Mouse (Mus musculus) MEL (cell line): ENCODE results near the gene Samm50. TPM values are rescaled to one million over a fixed set of nuclear protein-coding genes. Genes with fewer than 3 reads are reported as not detected.
A peak's percentile ranks its signal among the peaks of the same experiment; 100 is the strongest.

Source experiments
- DNase-seq: peaks from one replicate; pipeline ENCODE4 v3.0.0; 2011; ENCODE audit warnings: low read depth, low spot score
- H3K27ac ChIP-seq: 2 replicates; pipeline ENCODE4 v1.5.1; 2012; ENCODE audit warnings: low read depth, mild to moderate bottlenecking, control low read depth, low read length, moderate library complexity; ENCODE audit not compliant: control insufficient read depth
- H3K27me3 ChIP-seq, 2 experiments: fragments of 150-350 bp in 1 of 2; sonication (generic) in 1 of 2; 2 replicates each; pipeline ENCODE4 v1.6.1; 2012; ENCODE audit warnings: low read length in 2 of 2, mild to moderate bottlenecking in 2 of 2, improper control_type of control experiment in 1 of 2, moderate library complexity in 1 of 2; ENCODE audit not compliant: insufficient read depth in 2 of 2, control insufficient read depth in 1 of 2
- H3K36me3 ChIP-seq, 2 experiments: 2 replicates each; pipeline ENCODE4 v1.6.1; 2012 to 2014; ENCODE audit warnings: low read length in 2 of 2, improper control_type of control experiment in 1 of 2, inconsistent platforms in 1 of 2, mild to moderate bottlenecking in 1 of 2; ENCODE audit not compliant: insufficient read depth in 2 of 2, control insufficient read depth in 1 of 2
- H3K4me1 ChIP-seq, 2 experiments: fragments of 150-350 bp in 1 of 2; sonication (generic) in 1 of 2; 2 replicates each; pipeline ENCODE4 v1.6.1; 2012; ENCODE audit warnings: low read length in 2 of 2, improper control_type of control experiment in 1 of 2, mild to moderate bottlenecking in 1 of 2; ENCODE audit not compliant: insufficient read depth in 2 of 2, control insufficient read depth in 1 of 2
- H3K4me3 ChIP-seq, 2 experiments: fragments of 150-350 bp in 1 of 2; sonication (generic) in 1 of 2; 2 replicates each; pipeline ENCODE4 v1.5.1; 2012; ENCODE audit warnings: low read depth in 2 of 2, low read length in 2 of 2, mild to moderate bottlenecking in 2 of 2, moderate library complexity in 2 of 2, control low read depth in 1 of 2, improper control_type of control experiment in 1 of 2; ENCODE audit not compliant: control insufficient read depth in 1 of 2, insufficient read depth in 1 of 2
- H3K79me2 ChIP-seq: 2 replicates; pipeline ENCODE4 v1.6.1; 2012; ENCODE audit warnings: mild to moderate bottlenecking, low read length, moderate library complexity; ENCODE audit not compliant: control insufficient read depth, poor library complexity, insufficient read depth
- H3K9ac ChIP-seq: 2 replicates; pipeline ENCODE4 v1.6.1; 2012; ENCODE audit warnings: low read depth, mild to moderate bottlenecking, control low read depth, low read length, moderate library complexity; ENCODE audit not compliant: control insufficient read depth, poor library complexity, severe bottlenecking
- H3K9me3 ChIP-seq: fragments of 150-350 bp; sonication (generic); replicated peaks from 2 replicates; pipeline ENCODE4 v1.6.1; 2012; ENCODE audit warnings: mild to moderate bottlenecking, low read length, improper control_type of control experiment, moderate library complexity; ENCODE audit not compliant: insufficient read depth
- CHD1 ChIP-seq: IDR thresholded peaks from 2 replicates; pipeline ENCODE4 v1.6.1; 2012; ENCODE audit warnings: low read depth, mild to moderate bottlenecking, inconsistent platforms, low read length, improper control_type of control experiment
- CHD2 ChIP-seq: IDR thresholded peaks from 2 replicates; pipeline ENCODE4 v1.6.1; 2011; ENCODE audit warnings: low read length, improper control_type of control experiment
- CTCF ChIP-seq, 3 experiments: IDR thresholded peaks in 2 of 3; conservative IDR thresholded peaks in 1 of 3; 2 replicates each; pipeline ENCODE4 v1.5.1; 2011 to 2012; ENCODE audit warnings: low read length in 3 of 3, low read depth in 2 of 3, mild to moderate bottlenecking in 2 of 3, improper control_type of control experiment in 1 of 3, inconsistent platforms in 1 of 3, mixed read lengths in 1 of 3, moderate library complexity in 1 of 3; ENCODE audit not compliant: control insufficient read depth in 1 of 3, insufficient read depth in 1 of 3, poor library complexity in 1 of 3, severe bottlenecking in 1 of 3
- E2F4 ChIP-seq: IDR thresholded peaks from 2 replicates; pipeline ENCODE4 v1.6.1; 2011; ENCODE audit warnings: low read depth, low read length, improper control_type of control experiment, borderline replicate concordance
- EP300 ChIP-seq, 2 experiments: IDR thresholded peaks; 2 replicates each; pipeline ENCODE4 v1.6.1; 2011; ENCODE audit warnings: improper control_type of control experiment in 2 of 2, low read length in 2 of 2, low read depth in 1 of 2, mild to moderate bottlenecking in 1 of 2
- GABPA ChIP-seq: IDR thresholded peaks from 2 replicates; pipeline ENCODE4 v1.6.1; 2012; ENCODE audit warnings: low read depth, mild to moderate bottlenecking, inconsistent platforms, low read length, improper control_type of control experiment, moderate library complexity
- GATA1 ChIP-seq: IDR thresholded peaks from 2 replicates; pipeline ENCODE4 v1.6.1; 2011; ENCODE audit warnings: low read depth, low read length, improper control_type of control experiment
- MEF2A ChIP-seq: IDR thresholded peaks from 2 replicates; pipeline ENCODE4 v1.6.1; 2014; ENCODE audit warnings: low read depth, mild to moderate bottlenecking, inconsistent platforms, low read length, improper control_type of control experiment; ENCODE audit not compliant: poor library complexity, insufficient replicate concordance, severe bottlenecking; ENCODE audit errors: extremely low read depth
- MXI1 ChIP-seq: IDR thresholded peaks from 2 replicates; pipeline ENCODE4 v1.6.1; 2011; ENCODE audit warnings: mild to moderate bottlenecking, low read depth, low read length, improper control_type of control experiment
- MYB ChIP-seq: IDR thresholded peaks from 2 replicates; pipeline ENCODE4 v1.6.1; 2011; ENCODE audit warnings: mild to moderate bottlenecking, low read depth, low read length, improper control_type of control experiment
- NRF1 ChIP-seq: IDR thresholded peaks from 2 replicates; pipeline ENCODE4 v1.6.1; 2014; ENCODE audit warnings: low read depth, mild to moderate bottlenecking, inconsistent platforms, low read length, improper control_type of control experiment, moderate library complexity; ENCODE audit not compliant: poor library complexity, insufficient read depth, severe bottlenecking
- POLR2A ChIP-seq, 2 experiments: IDR thresholded peaks; 2 replicates each; pipeline ENCODE4 v1.6.1; 2011 to 2012; ENCODE audit warnings: low read length in 2 of 2, mild to moderate bottlenecking in 2 of 2, control low read depth in 1 of 2, improper control_type of control experiment in 1 of 2, low read depth in 1 of 2, moderate library complexity in 1 of 2; ENCODE audit not compliant: control insufficient read depth in 1 of 2, insufficient read depth in 1 of 2, poor library complexity in 1 of 2
- POLR2AphosphoS2 ChIP-seq: IDR thresholded peaks from 2 replicates; pipeline ENCODE4 v1.6.1; 2011; ENCODE audit warnings: low read length, improper control_type of control experiment
- POLR2AphosphoS5 ChIP-seq: IDR thresholded peaks from 2 replicates; pipeline ENCODE4 v1.6.1; 2012; ENCODE audit warnings: low read depth, borderline replicate concordance, mild to moderate bottlenecking, inconsistent platforms, low read length, moderate library complexity, mixed read lengths
- SIN3A ChIP-seq: IDR thresholded peaks from 2 replicates; pipeline ENCODE4 v1.6.1; 2012; ENCODE audit warnings: low read length, improper control_type of control experiment, inconsistent platforms
- TAL1 ChIP-seq: IDR thresholded peaks from 2 replicates; pipeline ENCODE4 v1.6.1; 2012; ENCODE audit warnings: mild to moderate bottlenecking, inconsistent platforms, low read length, moderate library complexity, mixed read lengths
- TCF12 ChIP-seq: IDR thresholded peaks from 2 replicates; pipeline ENCODE4 v1.6.1; 2014; ENCODE audit warnings: low read depth, mild to moderate bottlenecking, inconsistent platforms, low read length, improper control_type of control experiment, moderate library complexity
- USF1 ChIP-seq: IDR thresholded peaks from 2 replicates; pipeline ENCODE4 v1.6.1; 2014; ENCODE audit warnings: low read depth, mild to moderate bottlenecking, inconsistent platforms, low read length, improper control_type of control experiment, moderate library complexity
- USF2 ChIP-seq, 2 experiments: IDR thresholded peaks; 2 replicates each; pipeline ENCODE4 v1.6.1; 2011 to 2012; ENCODE audit warnings: improper control_type of control experiment in 2 of 2, low read length in 2 of 2, borderline replicate concordance in 1 of 2, inconsistent platforms in 1 of 2, low read depth in 1 of 2, mild to moderate bottlenecking in 1 of 2; ENCODE audit not compliant: insufficient read depth in 1 of 2
- polyA plus RNA-seq, 2 experiments: library from polyadenylated mRNA; stranded (reverse) in 1 of 2; unstranded in 1 of 2; fragments of >175 nt in 1 of 2; fragments of >200 nt in 1 of 2; gene quantifications; 2 replicates each; pipeline versions ENCODE4 v1.2.1 to v1.2.4; 2012; ENCODE audit warnings: low replicate concordance in 2 of 2, low read depth in 1 of 2; ENCODE audit not compliant: insufficient read length in 2 of 2, insufficient read depth in 1 of 2, missing spikeins in 1 of 2
- total RNA-seq: library from RNA; depleted of rRNA; stranded (reverse); fragments of 300-350 nt; gene quantifications from 2 replicates; pipeline ENCODE4 v1.2.3, GENCODE M21; 2012

Gene Samm50
- total and polyA plus RNA-seq, 3 experiments = 62.4 to 190 TPM; not detected in 1

- H3K36me3 ChIP-seq = peaks cover 0 to 5% of the 10 kb centered on the region in 2 experiments; a peak in 1 of 4 replicates
- no peaks in the 10 kb centered on the region for H3K9me3 ChIP-seq
- H3K79me2 ChIP-seq = no peaks in the 10 kb centered on the region
- no peak overlapping the region for H3K9ac ChIP-seq
- H3K4me1 ChIP-seq = peaks cover 0 to 3% of the 10 kb centered on the region in 2 experiments; a peak in 2 of 4 replicates
- H3K4me3 ChIP-seq = no peak overlapping the region
- H3K27me3 ChIP-seq = no peaks in the 10 kb centered on the region
- no peak overlapping the region for H3K27ac ChIP-seq
- TF ChIP-seq POLR2AphosphoS5 = no peak
- TF ChIP-seq, all 39 proteins: peak for 0
- no peak for DNase-seq
Observed at GRCm38 (mm10) chr15:84256254-84256850, 64.3 kb downstream of the Samm50 start.

DNA sequence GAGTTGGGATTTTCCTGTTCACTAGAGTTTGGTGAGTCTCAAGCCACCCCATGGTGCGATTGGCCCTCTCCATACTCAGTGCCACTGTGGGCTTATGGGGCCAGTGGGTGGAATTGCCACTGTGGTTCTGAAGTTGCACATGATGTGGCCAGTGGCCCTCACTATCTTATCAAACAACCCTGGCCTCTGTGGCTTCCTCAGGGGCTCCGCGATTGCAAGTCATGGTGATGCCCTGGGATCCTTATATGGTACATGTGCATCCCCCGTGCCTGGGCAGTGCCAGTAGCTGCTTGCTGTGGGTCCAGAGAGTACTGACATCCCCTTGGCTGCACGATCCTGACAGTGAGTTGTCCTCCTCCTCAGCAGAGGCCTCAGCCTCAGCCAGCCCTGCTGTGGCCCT, 64.8 kb downstream of the Samm50 start:
- Histone ChIP-seq H3K9me3 (no peaks in the 10 kb centered on the region), H3K9ac (no peak overlapping the region), H3K4me1 (peaks cover 0 to 3% of the 10 kb centered on the region in 2 experiments; a peak in 2 of 4 replicates), H3K79me2 (no peaks in the 10 kb centered on the region), H3K36me3 (peaks cover 0 to 5% of the 10 kb centered on the region in 2 experiments; a peak in 1 of 4 replicates), H3K27ac (no peak overlapping the region), H3K27me3 (no peaks in the 10 kb centered on the region)
- DNase-seq = no peak
- TF ChIP-seq EP300 (IDR thresholded peaks at IDR 0.05; ENCODE audit: low read depth in 1 of 2, low read length in 2 of 2) (peak in 1 of 2 experiments; percentile 26; a peak in 1 of 4 replicates), GATA1 (no peak)
- TF ChIP-seq, all 39 proteins: peak for 1
- H3K4me3 ChIP-seq = no peak overlapping the region

DNA sequence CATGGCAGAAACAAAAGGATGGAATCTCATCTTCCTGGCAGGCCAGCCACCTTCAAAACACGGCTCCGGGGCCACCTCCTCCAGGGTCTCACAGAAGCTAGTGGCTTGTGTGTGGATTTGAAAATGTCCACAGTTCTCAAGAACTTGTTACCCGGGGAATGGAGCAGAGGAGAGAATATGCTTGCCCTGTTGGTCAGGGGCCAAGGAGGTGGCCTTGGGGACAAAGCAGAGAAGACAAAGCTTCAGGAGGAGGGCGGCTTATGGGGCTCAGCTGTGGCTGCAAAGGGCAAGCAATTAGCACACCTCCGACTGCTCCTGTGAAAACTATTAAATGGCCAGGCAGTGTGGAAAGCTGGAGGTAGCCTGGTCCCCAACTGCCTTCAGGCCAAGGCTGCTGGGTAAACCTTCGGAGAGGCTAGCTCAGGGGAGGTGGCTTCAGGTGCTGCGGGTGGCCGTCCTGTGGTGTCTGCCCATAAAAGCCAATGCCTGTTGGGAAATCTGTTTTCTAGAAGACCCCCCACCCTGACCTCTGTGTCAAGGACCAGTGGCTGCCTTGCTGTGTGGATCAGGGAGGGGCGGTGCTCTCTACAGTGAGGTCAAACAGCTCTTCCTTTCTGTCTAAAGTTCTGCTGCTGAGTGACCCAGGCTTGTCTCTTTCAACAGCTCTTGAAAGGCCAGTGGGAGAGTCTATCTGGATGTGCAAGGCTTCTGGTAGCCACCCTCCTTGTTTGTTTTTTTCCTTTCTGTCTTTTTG, 66.7 kb downstream of the Samm50 start:
- Histone ChIP-seq H3K79me2 (no peaks in the 10 kb centered on the region), H3K27me3 (no peaks in the 10 kb centered on the region), H3K27ac (no peak overlapping the region), H3K4me1 (peaks cover 0 to 3% of the 10 kb centered on the region in 2 experiments; a peak in 2 of 4 replicates), H3K4me3 (no peak overlapping the region), H3K9ac (no peak overlapping the region), H3K36me3 (peaks cover 0 to 5% of the 10 kb centered on the region in 2 experiments; a peak in 1 of 4 replicates), H3K9me3 (no peaks in the 10 kb centered on the region)
- no peak for TF ChIP-seq TAL1
- no peak for TF ChIP-seq USF1
- TF ChIP-seq GABPA = no peak
- no peak for TF ChIP-seq CHD1
- no peak for TF ChIP-seq TCF12
- no peak for TF ChIP-seq MEF2A
- no peak for TF ChIP-seq MYB
- TF ChIP-seq CTCF (IDR thresholded peaks at IDR 0.05 in 2 of 3, conservative IDR thresholded peaks at IDR 0.05 in 1 of 3; ENCODE audit: control insufficient read depth in 1 of 3, insufficient read depth in 1 of 3, low read depth in 2 of 3, low read length in 3 of 3, poor library complexity in 1 of 3, severe bottlenecking in 1 of 3) = no peak
- no peak for TF ChIP-seq USF2 (IDR thresholded peaks at IDR 0.05; ENCODE audit: borderline replicate concordance in 1 of 2, insufficient read depth in 1 of 2, low read depth in 1 of 2, low read length in 2 of 2)
- no peak for TF ChIP-seq POLR2A (IDR thresholded peaks at IDR 0.05; ENCODE audit: control insufficient read depth in 1 of 2, insufficient read depth in 1 of 2, low read depth in 1 of 2, low read length in 2 of 2, poor library complexity in 1 of 2)
- no peak for TF ChIP-seq POLR2AphosphoS2
- TF ChIP-seq CHD2 = no peak
- no peak for TF ChIP-seq NRF1
- TF ChIP-seq SIN3A = no peak
- no peak for TF ChIP-seq E2F4
- no peak for TF ChIP-seq MXI1
- no peak for DNase-seq
